Mouse (Mus musculus) heart, adult 2 months (tissue): ENCODE results near the gene Tiam2.

Experiments
- CTCF ChIP-seq: fragments of 200-600 bp; IDR thresholded peaks from 2 replicates; pipeline ENCODE4 v1.8.1; 2022; ENCODE audit warnings: antibody characterized with exemption, mild to moderate bottlenecking, moderate library complexity
- EP300 ChIP-seq: fragments of 200-500 bp; IDR thresholded peaks from 2 replicates; pipeline ENCODE4 v1.6.1; 2011; ENCODE audit warnings: low read depth, low read length, control low read depth; ENCODE audit not compliant: insufficient read depth
- POLR2A ChIP-seq: fragments of 200-500 bp; IDR thresholded peaks from 2 replicates; pipeline ENCODE4 v1.6.1; 2011; ENCODE audit warnings: mild to moderate bottlenecking, low read depth, low read length, control low read depth; ENCODE audit not compliant: insufficient read depth

DNA sequence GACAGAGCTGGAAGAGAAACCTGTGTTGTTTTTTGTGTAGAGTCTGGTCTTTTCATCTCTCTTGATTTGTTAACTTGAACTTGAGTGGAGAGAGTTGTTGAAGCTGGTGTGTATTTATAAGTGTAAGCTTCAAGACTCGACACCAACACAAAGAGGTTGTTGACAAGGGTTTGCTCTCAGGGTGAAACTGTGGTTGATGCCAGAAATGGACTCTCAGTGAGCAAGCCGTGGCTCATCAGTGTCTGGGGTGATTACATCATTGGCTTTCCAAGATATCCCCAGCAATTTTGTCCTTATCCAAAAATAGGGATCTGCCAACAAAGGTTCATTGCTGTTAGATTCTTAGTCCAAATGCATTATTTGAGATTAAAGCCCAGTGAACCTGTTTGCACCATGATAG lies 150.2 kb downstream of the Tiam2 start:
- no peak for TF ChIP-seq CTCF
- TF ChIP-seq POLR2A: no peak
- TF ChIP-seq EP300: no peak
